Mouse (Mus musculus) stomach, embryonic 14.5 days (tissue): ENCODE results near the gene Togaram1. TPM values are rescaled to one million over a fixed set of nuclear protein-coding genes. Genes with fewer than 3 reads are reported as not detected.

Experiments used
- ATAC-seq: fragments of 200-750 bp; cut with Nextera tagmentation; 2 replicates; pipeline ENCODE4 v1.8.0; 2017; ENCODE audit warnings: low read depth, moderate TSS enrichment; ENCODE audit not compliant: insufficient number of reproducible peaks, insufficient read depth, low FRiP score
- H3K27ac ChIP-seq: fragments of 300-500 bp; sonication (generic); 2 replicates; pipeline ENCODE4 v1.5.1; 2014; ENCODE audit warnings: mild to moderate bottlenecking, low read length, moderate library complexity, mixed read lengths
- H3K27me3 ChIP-seq: fragments of 300-500 bp; sonication (generic); 2 replicates; pipeline ENCODE4 v1.6.1; 2014; ENCODE audit warnings: low read length, control low read depth, mixed read lengths; ENCODE audit not compliant: control insufficient read depth, insufficient read depth
- H3K36me3 ChIP-seq: fragments of 300-500 bp; sonication (generic); 2 replicates; pipeline ENCODE4 v1.6.1; 2014; ENCODE audit warnings: mild to moderate bottlenecking, control low read depth, low read length, moderate library complexity, mixed read lengths; ENCODE audit not compliant: control insufficient read depth, insufficient read depth
- H3K4me1 ChIP-seq: fragments of 300-500 bp; sonication (generic); 2 replicates; pipeline ENCODE4 v1.6.1; 2014; ENCODE audit warnings: low read length, control low read depth, mixed read lengths; ENCODE audit not compliant: control insufficient read depth, insufficient read depth
- H3K4me2 ChIP-seq: fragments of 300-500 bp; sonication (generic); replicated peaks from 2 replicates; pipeline ENCODE4 v1.6.1; 2014; ENCODE audit warnings: low read depth, low read length, control low read depth
- H3K4me3 ChIP-seq: fragments of 300-500 bp; sonication (generic); 2 replicates; pipeline ENCODE4 v1.5.1; 2014; ENCODE audit warnings: low read depth, low read length, control low read depth
- H3K9ac ChIP-seq: fragments of 300-500 bp; sonication (generic); replicated peaks from 2 replicates; pipeline ENCODE4 v1.6.1; 2014; ENCODE audit warnings: low read depth, mild to moderate bottlenecking, control low read depth, low read length, moderate library complexity, mixed read lengths
- H3K9me3 ChIP-seq: fragments of 300-500 bp; sonication (generic); 2 replicates; pipeline ENCODE4 v1.6.1; 2016; ENCODE audit warnings: low read depth, low read length, control low read depth; ENCODE audit not compliant: control insufficient read depth
- WGBS: fragments of 180-500 bp; shearing (Covaris S2); extraction: QIAGEN DNeasy Blood & Tissue Kit; methylation state at CpG from one replicate; pipeline ENCODE4 v1.1.7; 2014; 5-methylcytosine and 5-hydroxymethylcytosine counted together
- polyA plus RNA-seq: library from polyadenylated mRNA; unstranded; fragments of >200 nt; fragmentation: Nextera tagmentation; extraction: Ambion mirVana; gene quantifications from 2 replicates; pipeline ENCODE4 v1.2.1, GENCODE M21; 2014

Togaram1 gene
- polyA plus RNA-seq, 1 experiment from 2014 or later: 44.9 TPM

DNA sequence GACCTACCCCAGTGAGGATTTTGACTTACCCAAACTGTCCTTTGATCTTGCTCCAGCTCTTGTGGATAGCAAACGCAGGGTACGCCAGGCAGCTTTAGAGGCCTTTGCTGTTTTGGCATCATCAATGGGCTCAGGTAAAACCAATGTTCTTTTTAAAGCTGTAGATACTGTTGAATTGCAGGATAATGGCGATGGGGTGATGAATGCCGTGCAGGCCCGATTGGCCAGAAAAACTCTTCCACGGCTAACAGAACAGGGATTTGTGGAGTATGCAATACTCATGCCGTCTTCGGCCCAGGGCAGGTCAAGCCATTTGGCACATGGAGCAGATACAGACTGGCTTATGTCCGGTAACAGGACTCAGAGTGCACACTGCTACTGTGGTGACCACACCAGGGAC, 1.9 kb downstream of the Togaram1 start:
- WGBS: 0% methylated on average over 9 of the region's 9 CpGs
- H3K27ac ChIP-seq: no peak overlapping the region

DNA sequence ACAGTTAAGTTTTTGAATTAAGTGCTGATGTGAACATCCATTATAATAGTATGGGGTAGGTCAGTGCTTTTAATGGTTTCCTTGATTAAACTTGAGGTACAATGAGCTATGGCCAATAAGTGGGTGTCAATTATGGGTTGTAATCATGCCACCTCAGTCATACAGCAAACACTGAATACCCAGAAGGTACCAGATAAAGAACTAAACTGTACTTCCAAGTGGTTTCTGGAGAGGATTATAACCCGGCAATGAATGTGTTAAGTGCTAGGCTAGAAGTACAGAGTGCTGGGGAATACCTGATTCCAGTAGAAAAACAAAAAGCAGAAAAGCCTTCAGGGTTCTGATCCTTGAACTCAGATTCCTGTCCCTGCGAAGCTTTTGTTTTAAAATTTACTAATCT, 2.5 kb downstream of the Togaram1 start:
- peak overlapping the region; percentile 31; the same call in 1 of the 2 replicates for H3K9ac ChIP-seq

More for the DNA sequence above, 1.9 kb downstream of the Togaram1 start:
- Histone ChIP-seq H3K9me3 (no peaks in the 10 kb centered on the region), H3K4me2 (peak overlapping the region; percentile 95), H3K4me1 (peaks cover 14% of the 10 kb centered on the region), H3K4me3 (peak overlapping the region; percentile 90), H3K27me3 (no peaks in the 10 kb centered on the region), H3K9ac (peak overlapping the region; percentile 31), H3K36me3 (no peaks in the 10 kb centered on the region)
- no peak for ATAC-seq

DNA sequence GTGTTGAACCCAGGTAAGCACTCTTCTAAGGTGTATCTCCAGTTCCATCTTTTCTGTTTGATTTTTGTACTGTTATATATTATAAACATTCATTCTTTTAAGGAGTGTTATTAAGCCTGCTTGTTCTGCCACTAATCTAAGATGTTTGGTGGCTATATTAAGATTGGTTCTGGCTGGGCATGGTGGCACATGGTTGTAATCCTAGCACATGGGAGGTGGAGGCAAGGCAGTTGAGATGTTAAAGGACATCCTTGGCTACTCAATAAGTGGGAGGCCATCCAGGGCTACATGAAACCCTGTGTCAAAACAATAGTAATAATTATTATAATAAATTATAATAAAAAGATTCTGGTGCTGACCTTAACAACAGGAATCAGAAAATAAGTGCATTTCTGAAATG, 5.8 kb downstream of the Togaram1 start:
- Histone ChIP-seq H3K27me3 (no peaks in the 10 kb centered on the region), H3K27ac (no peak overlapping the region), H3K4me1 (peaks cover 14% of the 10 kb centered on the region), H3K4me3 (no peak overlapping the region), H3K36me3 (no peaks in the 10 kb centered on the region), H3K4me2 (0 out of 2 replicates have a peak overlapping the region, but pooled peaks have one; percentile 19), H3K9me3 (no peaks in the 10 kb centered on the region), H3K9ac (no peak overlapping the region)
- no peak for ATAC-seq

More for the DNA sequence above, 2.5 kb downstream of the Togaram1 start:
- Histone ChIP-seq H3K4me2 (peak overlapping the region; percentile 95), H3K27ac (no peak overlapping the region), H3K9me3 (no peaks in the 10 kb centered on the region), H3K4me1 (peaks cover 14% of the 10 kb centered on the region), H3K27me3 (no peaks in the 10 kb centered on the region), H3K36me3 (no peaks in the 10 kb centered on the region), H3K4me3 (peak overlapping the region; percentile 90)
- ATAC-seq: no peak
- WGBS: 1% methylated on average over 2 of the region's 2 CpGs

DNA sequence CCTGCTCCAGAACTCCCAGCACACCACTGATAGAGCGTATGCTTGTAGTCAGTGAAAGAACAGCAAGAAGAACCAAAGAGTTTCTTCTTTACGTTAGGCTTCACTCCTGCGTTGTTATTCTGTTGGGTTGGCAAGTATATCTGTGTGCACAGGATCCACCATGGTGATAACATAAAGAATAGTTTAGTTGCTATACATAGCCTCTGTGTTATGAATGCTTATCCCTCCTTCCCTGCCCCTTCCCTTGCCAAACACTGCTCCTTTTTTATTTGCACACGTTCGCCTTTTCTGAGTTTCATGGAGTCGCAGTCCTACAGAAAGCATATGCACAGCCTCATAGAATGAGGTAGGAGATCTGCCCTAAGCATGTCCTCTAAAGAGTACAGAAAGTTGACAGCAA, 6.5 kb downstream of the Togaram1 start:
- no peaks in the 10 kb centered on the region for H3K27me3 ChIP-seq
- ATAC-seq: no peak
- no peaks in the 10 kb centered on the region for H3K9me3 ChIP-seq
- no peak overlapping the region for H3K27ac ChIP-seq
- WGBS: 69% methylated on average over 6 of the region's 6 CpGs
- no peaks in the 10 kb centered on the region for H3K36me3 ChIP-seq
- peak overlapping the region; percentile 20; the same call in 1 of the 2 replicates for H3K4me2 ChIP-seq
- H3K4me3 ChIP-seq: no peak overlapping the region
- peaks cover 14% of the 10 kb centered on the region for H3K4me1 ChIP-seq
- no peak overlapping the region for H3K9ac ChIP-seq

DNA sequence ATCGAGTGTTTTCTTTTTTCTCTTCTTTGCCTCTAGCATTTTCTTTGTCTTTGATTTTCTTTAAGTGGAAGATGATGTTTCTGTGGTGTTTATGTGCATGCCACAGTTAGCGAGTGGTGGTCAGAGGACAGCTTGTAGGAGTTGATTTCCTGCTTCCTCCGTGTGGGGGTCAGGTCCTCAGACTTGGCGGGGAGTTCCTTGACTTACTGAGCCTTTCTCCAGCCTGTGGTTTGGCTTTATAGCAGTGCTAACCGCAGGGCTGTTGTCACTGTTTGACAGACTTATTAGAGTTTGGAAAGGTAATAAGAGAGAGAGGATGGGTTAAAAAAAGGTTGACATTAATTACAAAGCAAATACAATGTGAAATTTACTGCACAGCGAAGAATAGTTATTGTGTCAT, 10.0 kb downstream of the Togaram1 start:
- H3K4me3 ChIP-seq: no peak overlapping the region
- ATAC-seq: no peak
- peaks cover 13% of the 10 kb centered on the region for H3K4me1 ChIP-seq
- no peaks in the 10 kb centered on the region for H3K27me3 ChIP-seq
- H3K4me2 ChIP-seq: no peak overlapping the region
- WGBS: 56% methylated on average over 6 of the region's 6 CpGs
- H3K27ac ChIP-seq: no peak overlapping the region
- peaks cover 21% of the 10 kb centered on the region for H3K36me3 ChIP-seq
- no peaks in the 10 kb centered on the region for H3K9me3 ChIP-seq
- no peak overlapping the region for H3K9ac ChIP-seq

DNA sequence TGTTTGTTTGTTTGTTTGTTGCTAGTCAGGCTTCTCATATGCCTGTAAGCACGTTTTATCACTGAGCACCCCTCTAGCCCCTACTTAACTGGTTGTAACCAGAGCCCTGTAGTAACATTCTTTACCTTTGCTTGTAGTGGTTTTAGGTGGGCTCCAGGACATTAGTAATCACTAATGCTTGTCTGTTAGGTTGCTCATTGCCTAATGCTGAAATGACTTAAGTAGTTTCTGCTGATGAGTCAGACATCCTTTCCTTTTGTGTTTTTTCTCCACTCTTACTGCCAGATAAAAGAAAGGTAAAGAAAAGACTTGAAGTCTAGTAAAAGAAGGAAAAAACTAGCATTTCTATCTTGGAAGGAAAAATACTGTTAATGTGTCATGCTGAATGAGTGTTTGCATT, 10.6 kb downstream of the Togaram1 start:
- Histone ChIP-seq H3K9me3 (no peaks in the 10 kb centered on the region), H3K4me1 (peaks cover 8% of the 10 kb centered on the region), H3K9ac (no peak overlapping the region), H3K27ac (no peak overlapping the region), H3K4me3 (no peak overlapping the region), H3K27me3 (no peaks in the 10 kb centered on the region), H3K4me2 (no peak overlapping the region), H3K36me3 (peaks cover 23% of the 10 kb centered on the region)
- WGBS: 43% methylated on average over 1 of the region's 1 CpGs
- no peak for ATAC-seq

DNA sequence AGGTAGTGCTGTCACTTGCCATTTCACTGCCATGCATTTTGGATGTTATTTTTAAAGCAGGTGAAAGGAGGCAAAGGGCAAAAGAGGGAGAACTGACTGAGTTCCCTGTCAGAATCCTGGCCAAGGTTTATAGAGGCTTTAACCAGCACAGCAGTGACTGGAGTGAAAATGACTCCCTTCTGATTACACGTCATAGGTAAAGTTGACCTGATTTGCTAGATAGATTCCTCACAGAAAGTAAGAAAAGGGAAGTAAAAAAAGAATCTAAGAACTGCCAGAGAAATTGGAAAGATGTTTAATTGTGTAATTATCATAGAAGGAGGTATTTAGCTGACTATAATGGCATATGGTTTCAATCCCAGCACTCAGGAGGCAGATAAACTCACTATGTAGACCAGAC, 11.9 kb downstream of the Togaram1 start:
- Histone ChIP-seq H3K4me1 (no peaks in the 10 kb centered on the region), H3K27ac (no peak overlapping the region), H3K9ac (no peak overlapping the region), H3K4me3 (no peak overlapping the region), H3K27me3 (no peaks in the 10 kb centered on the region), H3K36me3 (peaks cover 31% of the 10 kb centered on the region), H3K4me2 (no peak overlapping the region), H3K9me3 (no peaks in the 10 kb centered on the region)
- 85% methylated on average over 1 of the region's 1 CpGs for WGBS
- no peak for ATAC-seq

DNA sequence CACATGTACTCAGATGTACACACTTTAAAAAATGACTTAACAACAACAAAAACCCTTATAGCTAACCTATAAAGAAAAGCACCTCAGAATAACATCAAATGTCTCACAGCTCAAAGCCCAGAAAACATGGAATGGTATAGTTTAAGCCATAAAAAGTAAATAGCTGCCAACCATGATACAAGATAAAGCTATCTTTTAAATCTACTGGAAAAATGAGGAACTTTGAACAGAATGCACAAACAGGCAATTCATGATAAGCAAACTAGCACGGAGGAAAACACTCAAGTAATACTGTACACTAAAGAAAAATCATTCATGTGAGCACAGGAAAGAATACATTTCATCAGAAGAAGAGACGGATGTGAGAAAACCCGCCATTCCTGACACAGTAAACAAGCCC, 42.1 kb downstream of the Togaram1 start:
- ATAC-seq: no peak
- no peaks in the 10 kb centered on the region for H3K27me3 ChIP-seq
- no peak overlapping the region for H3K27ac ChIP-seq
- no peak overlapping the region for H3K4me3 ChIP-seq
- H3K9ac ChIP-seq: no peak overlapping the region
- WGBS: 95% methylated on average over 3 of the region's 3 CpGs
- no peaks in the 10 kb centered on the region for H3K9me3 ChIP-seq
- H3K36me3 ChIP-seq: peaks cover 56% of the 10 kb centered on the region
- no peaks in the 10 kb centered on the region for H3K4me1 ChIP-seq
- H3K4me2 ChIP-seq: no peak overlapping the region

DNA sequence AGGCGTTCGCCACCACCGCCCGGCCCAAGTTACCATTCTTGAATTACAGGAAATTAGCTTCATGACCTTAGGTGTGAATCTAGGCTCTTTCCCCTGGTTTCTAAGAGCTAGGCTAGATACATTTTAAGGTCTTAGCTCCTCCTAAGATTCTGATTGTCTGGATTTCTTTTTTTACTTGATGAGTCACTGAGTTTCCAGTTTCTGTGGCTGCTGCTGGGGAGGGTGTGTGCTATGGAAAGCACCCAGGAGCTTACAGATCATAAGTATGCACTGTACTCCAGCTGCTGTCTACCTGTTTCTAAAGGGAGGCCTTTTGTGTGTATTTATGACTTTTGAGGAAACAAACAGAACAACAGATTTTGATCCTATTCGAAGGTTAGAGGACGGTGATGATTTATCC, 57.2 kb downstream of the Togaram1 start:
- no peak overlapping the region for H3K4me2 ChIP-seq
- H3K4me3 ChIP-seq: no peak overlapping the region
- no peaks in the 10 kb centered on the region for H3K4me1 ChIP-seq
- no peak for ATAC-seq
- H3K9ac ChIP-seq: no peak overlapping the region
- WGBS: 88% methylated on average over 6 of the region's 6 CpGs
- H3K36me3 ChIP-seq: peaks cover 14% of the 10 kb centered on the region
- no peaks in the 10 kb centered on the region for H3K27me3 ChIP-seq
- no peak overlapping the region for H3K27ac ChIP-seq
- H3K9me3 ChIP-seq: no peaks in the 10 kb centered on the region
